Mouse (Mus musculus) large intestine, adult 2 months (tissue): Measurements from ENCODE around the gene Rchy1. TPM values are rescaled to one million over a fixed set of nuclear protein-coding genes. Genes with fewer than 3 reads are reported as not detected.
"Not testable (repeated sequence)": the region's sequence is repeated elsewhere in the genome, so short reads cannot be mapped to it uniquely, and the experiment has no call there.

ENCODE experiments used
- DNase-seq: peaks from one replicate; pipeline ENCODE4 v3.0.0-alpha.2; 2012; ENCODE audit warnings: low read depth, low spot score
- WGBS: fragments of 180-500 bp; shearing (Covaris S2); methylation state at CpG from one replicate; pipeline ENCODE4 v1.1.7; 2018; 5-methylcytosine and 5-hydroxymethylcytosine counted together
- polyA plus RNA-seq: library from polyadenylated mRNA; depleted of rRNA; stranded (reverse); fragments of >200 nt; gene quantifications from 2 replicates; pipeline ENCODE4 v1.2.3, GENCODE M21; 2012; rRNA removed

Gene Rchy1
- polyA plus RNA-seq, 1 experiment = 23.8 TPM

DNA sequence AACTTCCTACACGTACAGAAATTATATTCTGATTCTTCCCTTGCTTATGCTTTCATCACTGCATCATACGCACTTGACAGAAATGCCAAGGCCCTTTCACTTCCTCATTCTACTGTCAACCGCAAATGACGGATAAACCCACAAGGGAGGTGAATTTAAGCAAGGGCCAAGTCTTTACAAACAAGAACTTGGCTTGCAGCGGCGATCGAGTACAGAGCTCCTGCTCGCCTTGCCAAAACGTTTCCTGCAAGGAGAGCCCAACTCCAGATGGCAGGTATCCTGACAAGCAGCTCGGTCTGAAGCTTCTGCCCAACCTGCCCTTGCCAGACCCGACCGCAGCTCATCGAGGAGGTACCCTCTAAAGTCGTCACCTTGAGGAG, 619 bp downstream of the Rchy1 start:
- DNase-seq = no peak
- under 1% methylated on average over 14 of the region's 14 CpGs for WGBS

DNA sequence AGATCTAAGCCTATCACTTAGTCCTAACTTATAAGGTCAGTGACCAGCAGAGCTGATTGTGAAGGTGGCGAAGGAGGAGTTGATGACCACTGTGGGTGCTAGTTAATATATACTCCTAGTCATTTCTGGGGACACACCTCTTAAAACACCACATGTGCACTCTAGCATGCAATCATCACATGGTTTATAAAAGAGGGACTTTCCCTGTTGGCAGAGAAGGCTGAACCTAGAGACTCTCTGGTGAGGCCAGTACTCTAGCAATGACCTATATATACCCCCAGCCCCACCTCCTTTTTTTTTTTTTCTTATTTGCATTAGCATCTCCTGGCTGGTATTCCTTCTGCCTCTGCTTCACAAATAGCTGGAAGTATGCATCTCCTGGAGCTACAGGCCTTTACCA, 1.5 kb downstream of the Rchy1 start:
- WGBS = 25% methylated on average over 1 of the region's 1 CpGs
- peak; percentile 63 for DNase-seq

DNA sequence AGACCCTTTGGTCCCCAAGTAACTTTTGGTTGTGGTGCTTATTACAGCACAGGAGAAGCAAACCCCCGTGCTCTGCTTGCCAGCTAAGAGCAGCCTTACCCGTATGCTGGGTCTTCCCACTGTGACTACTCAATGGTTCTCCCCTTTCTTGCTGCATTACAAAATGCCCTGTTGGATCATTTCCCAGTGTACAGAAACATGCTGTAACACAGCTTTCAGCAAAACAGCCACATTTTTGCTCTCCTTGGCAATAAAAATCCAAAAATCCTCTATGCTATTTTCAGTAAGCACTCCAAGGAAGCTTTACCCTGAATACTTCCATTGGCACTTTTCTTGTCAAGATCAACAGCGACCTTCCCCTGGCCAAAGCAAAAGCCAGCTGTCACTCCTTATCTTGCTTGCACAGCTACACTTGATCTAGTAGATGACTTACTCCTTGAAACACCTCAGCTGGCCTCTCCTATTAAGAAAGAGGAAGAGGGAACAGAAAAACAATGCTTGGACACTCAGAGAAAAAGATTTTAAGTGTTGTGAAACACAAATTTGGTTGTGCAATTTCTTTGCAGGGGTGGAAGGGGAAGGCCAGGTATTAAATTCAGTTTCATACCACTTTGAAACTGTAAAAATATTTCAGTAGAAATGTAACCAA, 2.1 kb downstream of the Rchy1 start:
- no peak for DNase-seq
- 26% methylated on average over 3 of the region's 3 CpGs for WGBS

DNA sequence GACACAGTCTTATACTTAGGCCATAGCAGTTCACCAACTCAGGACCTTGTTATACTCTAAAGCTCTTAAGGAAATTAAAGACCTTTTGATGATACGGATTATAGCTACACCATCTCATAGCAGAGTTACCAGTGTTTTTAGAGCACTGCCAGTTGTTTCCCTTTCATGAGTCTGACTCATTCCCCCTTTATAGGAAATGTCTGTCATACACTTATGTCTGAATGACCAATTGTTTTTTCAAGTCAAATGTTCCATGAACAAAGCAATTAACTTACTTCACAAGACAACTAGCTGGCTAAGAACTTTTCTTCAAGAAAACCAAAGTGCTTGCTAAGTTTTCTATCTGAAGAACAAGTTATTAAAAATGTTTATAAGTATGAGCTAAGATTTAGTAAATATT, 2.9 kb downstream of the Rchy1 start:
- 41% methylated on average over 1 of the region's 1 CpGs for WGBS
- DNase-seq = no peak

DNA sequence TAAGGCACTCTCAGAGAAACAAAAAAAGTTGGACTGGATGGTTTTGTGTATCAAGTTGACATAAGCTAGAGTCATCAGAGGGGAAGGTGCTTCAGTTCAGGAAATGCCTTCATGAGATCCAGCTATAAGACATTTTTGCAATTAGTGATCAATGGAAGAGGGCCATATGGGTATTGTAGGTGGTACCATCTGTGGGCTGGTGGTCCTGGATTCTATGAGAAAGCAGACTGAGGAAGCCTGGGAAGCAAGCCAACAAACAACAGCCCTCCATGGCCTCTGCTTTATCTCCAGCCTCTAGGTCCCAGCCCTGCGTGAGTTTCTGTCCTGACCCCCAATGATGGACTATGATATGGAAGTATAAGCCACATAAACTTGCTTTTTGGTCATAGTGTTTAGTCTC, 3.8 kb downstream of the Rchy1 start:
- 89% methylated on average over 1 of the region's 1 CpGs for WGBS
- DNase-seq = no peak

DNA sequence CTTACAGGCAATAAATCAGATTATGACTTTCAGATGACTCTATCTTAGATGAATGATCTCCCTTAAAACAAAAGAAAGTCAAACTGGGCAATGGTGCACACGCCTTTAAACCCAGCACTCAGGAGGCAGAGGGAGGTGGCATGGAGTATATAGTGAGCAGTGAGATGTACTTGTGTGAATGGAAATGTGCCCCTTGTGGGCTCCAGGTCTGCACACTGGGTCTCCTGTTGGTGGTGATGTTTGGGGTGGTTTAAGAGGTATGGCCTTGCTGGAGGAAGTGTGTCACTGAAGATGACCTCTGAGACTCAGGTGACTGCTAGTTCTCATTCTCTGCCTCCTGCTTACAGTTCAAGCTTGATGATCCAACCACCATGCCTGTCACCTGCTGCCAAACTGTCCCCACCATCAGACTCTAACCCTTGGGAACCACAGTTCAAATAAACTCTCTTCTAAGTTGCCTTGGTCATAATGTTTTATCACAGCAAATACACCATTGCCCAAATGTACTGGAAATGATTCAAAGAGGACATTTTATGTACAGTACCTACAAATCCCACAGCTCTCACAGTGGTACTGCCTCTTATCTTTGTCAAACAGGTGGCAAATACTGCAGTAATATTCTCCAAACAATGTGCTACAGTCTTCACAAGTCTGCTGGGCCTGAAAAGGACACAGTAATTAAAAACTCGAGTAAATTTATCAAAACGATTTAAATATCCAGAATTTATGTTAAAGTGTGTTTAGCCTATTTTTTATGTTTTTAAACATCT, 5.7 kb downstream of the Rchy1 start:
- 48% methylated on average over 3 of the region's 3 CpGs for WGBS
- no peak for DNase-seq

DNA sequence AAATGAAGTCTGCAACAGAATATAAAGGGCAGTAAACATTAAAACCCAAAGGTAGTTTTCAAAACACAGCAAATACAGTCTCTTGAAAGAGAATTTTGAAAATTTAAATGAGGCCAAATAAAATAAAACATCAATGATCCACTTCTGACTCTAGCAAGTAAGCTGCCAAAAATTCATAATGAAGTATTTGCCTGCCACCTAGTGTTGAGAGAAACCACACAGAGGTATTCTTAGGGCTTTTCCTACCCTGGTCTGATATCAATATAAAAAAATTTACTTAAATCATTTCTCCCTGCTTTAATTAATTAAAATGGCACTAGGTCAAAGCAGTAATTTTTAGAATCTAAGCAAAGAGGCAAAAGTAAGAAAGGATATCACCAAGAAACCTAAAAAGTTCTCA, 11.5 kb downstream of the Rchy1 start:
- no peak for DNase-seq

DNA sequence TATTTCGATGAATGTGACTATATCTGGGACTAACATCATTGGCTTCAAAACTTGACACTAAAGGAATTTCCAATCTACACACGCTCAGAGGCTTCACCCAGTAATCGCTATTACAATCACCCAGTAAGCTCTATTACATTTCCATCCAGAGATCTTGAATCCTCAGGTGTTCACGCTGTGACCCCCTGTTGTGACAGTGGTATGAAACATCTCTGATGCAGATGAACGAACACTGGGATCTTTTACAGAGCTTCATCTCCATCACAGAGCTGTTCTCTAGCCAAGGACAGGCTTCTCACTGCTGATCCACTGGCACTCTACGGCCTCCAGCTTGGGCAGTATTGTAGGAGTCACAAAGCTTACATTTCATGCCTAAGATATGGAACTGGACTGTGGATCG, 13.4 kb downstream of the Rchy1 start:
- WGBS = 97% methylated on average over 7 of the region's 7 CpGs
- no peak for DNase-seq

DNA sequence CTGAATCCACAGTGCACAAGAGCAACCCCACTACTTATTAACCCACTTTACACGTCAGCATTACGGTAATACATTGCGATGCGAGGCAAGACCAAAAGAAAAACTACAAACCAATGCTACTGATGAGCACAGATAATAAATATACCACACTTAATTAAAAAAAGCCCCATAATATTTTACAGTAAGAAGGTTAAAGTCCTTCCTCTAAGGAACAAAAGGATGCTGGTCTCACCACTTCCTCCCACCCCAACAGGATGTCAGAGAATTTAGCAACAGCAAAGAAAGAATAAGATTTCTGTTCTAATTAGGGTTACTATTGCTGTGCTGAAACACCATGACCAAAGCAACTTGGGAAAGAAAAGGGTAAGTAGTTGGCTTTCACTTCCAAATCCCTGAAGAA, 15.9 kb downstream of the Rchy1 start:
- no peak for DNase-seq
- 94% methylated on average over 4 of the region's 4 CpGs for WGBS

DNA sequence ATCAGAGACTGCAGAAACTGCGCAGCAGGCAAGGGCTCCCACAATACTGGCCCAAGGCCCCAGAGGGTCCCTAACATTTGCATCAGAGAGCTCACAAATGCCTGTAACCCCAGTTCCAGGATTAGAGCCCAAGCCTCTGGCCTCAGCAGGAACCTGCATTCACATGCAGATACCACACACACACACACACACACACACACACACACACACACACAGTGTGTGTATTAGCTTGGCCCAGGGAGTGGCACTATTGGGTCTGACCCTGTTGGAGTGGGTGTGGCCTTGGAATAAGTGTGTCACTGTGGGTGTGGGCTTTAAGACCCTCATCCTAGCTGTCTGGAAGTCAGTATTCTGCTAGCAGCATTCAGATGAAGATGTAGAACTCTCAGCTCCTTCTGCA, 17.3 kb downstream of the Rchy1 start:
- not testable (repeated sequence) for DNase-seq
- 97% methylated on average over 1 of the region's 1 CpGs for WGBS

DNA sequence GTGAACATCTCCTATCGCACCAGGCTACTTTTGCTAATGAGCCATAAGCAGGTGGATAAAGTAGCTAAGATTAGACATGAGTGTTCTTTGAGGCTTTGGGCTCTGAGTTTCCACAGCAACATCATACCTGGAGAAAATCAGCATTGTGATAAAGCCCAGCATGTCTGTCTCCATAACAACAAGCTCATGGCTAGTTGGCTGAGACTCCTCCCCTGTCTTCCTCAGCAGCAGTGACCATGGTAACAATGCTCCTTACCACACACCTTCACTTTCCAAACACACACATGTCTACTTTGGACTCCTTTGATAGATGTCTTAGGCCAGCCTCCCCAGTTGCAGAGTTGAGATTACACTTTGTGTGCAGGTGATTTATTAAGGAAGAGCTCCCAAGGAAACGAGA, 49.6 kb downstream of the Rchy1 start:
- WGBS = 69% methylated on average over 2 of the region's 2 CpGs
- no peak for DNase-seq

DNA sequence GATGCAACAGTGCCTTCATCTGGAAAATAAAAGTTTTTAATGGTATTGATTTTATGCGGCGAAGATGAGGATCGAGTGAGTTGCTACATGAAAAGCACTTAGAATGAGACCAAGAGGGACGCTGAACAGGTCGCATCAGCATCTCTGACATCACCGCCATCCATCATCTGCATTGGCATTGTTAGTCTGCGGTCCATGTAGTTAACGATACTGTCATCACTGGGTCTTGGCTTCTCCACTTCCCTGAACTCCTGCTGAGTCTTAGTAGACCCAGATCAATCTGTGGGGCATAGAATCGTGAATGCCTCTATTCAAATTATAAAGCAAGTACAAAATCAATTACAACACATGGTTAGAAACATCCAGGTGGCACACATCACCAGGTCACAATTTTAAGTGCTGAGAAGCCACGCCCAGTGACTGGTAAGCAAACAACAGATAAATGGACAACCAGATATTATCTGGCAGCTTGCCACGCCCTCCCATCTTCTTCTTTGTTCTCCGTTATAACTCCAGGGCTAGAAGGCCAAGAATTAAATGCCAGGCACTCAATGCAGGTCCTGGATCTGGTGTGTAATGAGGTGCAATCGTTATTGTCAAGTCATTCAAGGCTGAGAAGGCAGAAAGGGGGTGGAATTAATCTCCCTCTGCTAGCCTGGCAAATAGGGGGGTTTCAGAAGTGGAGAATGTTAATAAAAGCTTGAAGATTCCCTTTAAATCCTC, 51.3 kb downstream of the Rchy1 start:
- WGBS = 70% methylated on average over 13 of the region's 13 CpGs
- DNase-seq = no peak

DNA sequence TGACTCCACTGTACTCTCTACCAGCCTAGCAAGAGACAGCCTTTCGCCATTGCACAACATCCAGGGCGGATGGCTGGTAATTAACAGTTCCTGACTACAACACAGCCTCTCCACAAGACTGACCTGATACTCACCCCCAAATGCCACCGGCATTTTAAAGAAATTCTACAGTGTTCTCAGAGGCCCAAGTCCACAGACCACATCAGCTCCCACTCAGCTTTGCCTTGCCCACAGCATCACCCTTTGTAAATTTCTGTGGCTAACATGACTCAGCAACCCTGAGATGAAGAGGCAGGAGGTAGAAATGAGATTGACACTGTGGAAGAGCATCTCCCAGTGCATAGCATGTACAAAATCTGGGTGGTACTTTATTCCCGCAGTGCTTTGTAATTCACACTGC, 52.3 kb downstream of the Rchy1 start:
- 89% methylated on average over 4 of the region's 4 CpGs for WGBS
- no peak for DNase-seq

DNA sequence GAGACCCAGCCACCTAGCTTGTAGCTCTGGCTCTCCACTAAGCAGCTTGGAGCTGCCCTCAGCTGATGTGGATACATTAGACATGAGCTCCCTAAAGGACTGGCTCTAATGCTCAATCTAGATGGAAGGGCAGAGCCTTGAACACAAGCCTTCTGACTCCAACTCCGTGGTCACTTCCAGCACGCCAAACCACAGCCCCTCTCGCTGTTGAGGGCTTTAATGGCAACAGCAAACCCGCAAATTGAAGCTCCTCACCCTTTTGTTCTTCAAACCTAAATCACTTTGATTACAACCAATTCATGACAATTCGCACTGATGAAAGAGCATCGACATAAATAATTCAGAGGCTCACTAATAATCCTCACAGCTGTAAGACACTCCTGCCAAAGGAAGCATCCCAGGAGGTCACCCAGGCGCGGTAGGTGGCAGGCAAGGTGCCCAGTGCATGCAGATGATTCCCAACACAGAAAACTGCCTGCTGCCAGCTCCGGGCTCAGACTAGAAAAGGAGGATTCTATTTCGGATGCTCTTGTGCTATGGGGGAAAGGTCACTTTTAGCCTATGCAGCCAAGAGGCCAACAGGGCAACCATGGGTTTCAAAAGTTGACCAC, 53.8 kb downstream of the Rchy1 start:
- no peak for DNase-seq
- WGBS = 69% methylated on average over 10 of the region's 10 CpGs

Other genes with a start within 250 kb of the Rchy1 start
- 0.15 TPM in 1 of 2 replicates, not detected in the other for gene Odaph, start 24.4 kb upstream of the Rchy1 start, polyA plus RNA-seq
- gene Cdkl2, start 80.8 kb upstream of the Rchy1 start, polyA plus RNA-seq = 0.62 and 0.78 TPM in 2 replicates
- gene G3bp2, start 120.7 kb upstream of the Rchy1 start, polyA plus RNA-seq = 17.6 and 21.9 TPM in 2 replicates
- 23.8 and 41.7 TPM in 2 replicates for gene Uso1, start 174.9 kb upstream of the Rchy1 start, polyA plus RNA-seq